Mouse (Mus musculus): ENCODE measurements around the gene Jup.

Jup gene

DNA sequence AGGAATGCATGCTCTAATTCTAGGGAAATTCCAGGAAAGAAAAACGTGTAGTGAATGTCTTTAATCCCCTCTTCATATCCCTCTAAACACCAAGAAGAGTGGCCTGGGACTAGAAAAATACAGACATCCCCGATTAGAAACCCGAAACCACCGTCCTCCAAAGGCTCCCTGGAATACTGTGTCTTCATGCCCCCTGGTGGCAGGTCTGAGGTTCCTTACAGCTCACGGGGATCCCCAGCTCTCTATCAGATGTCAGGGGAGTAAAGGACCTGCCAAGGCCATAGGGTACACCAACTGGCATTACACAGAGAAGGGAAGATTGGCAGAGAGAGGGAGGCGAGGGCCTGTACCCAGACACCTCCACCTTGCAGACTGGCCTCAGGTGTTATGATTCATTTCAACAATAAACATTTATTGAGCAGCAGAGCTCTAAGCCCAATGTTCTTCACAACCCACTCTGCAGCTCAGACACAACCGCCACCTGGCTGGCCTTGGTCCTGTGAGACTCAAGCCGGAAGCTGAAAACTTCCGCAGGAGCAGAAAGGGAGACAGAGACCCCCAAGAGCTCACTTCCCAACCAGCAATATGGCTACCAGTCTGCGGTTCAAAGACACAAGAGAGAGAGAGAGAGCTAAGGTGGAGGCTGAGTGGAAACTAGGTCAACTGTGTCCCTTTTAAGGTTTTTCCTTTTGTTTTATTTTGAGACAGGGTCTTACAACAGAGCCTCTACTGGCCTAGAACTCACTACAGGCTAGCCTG is 10.7 kb upstream of the Jup start:
- DNase-seq (ENCODE audit: low read depth, low spot score) = no peak

DNA sequence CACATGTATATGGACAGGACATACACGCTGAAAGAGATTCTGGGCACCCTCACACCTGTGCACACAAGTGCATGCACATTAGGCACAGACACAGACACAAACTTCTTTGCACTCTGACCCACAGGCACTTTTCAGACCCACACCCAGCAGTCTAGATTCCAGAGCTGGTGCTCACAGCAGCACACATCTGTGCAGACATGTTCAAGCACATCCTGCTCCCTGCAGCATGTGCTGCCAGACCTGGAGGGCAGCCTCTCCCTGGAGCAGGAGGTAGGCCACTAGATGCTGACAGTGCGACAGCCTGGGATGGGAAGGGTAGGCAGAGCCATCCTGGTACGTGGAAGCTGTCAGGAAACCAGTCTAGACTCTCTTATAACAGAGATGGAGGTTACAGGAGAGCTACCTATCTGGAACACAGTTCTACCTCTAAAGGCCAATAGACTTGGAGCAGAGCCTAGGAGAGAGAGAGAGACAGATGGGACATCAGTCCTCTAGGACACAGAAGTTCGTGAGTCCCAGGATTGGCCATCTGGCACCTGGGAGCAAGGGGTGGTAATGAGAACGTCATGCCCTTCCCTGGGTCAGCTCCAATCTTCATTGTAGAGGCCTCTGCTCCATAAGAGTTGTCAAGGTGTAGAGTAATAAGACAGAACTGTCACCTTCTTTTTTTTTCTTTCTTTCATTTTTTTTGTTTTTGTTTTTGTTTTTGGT is 9.6 kb upstream of the Jup start:
- no peak for DNase-seq (ENCODE audit: low read depth, low spot score)

DNA sequence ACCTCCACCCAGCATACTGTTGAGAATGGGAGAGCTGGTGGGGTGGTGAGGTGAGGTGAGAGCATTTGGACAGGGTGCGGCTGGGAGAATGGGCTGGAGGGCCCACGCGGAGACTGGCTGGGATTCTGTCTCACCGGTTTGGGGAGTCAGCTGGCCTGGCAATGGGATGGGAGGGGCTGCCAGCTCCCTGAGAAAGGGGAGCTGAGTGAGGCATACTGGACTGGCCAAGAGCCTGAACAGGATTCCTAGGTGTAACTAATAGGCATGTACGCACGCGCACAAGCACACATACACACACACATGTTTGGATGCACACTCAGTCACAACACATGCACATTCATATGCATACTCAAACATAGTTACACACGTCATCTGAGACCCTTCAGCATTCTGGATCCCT is 8.7 kb upstream of the Jup start:
- DNase-seq (ENCODE audit: low read depth, low spot score) = no peak

DNA sequence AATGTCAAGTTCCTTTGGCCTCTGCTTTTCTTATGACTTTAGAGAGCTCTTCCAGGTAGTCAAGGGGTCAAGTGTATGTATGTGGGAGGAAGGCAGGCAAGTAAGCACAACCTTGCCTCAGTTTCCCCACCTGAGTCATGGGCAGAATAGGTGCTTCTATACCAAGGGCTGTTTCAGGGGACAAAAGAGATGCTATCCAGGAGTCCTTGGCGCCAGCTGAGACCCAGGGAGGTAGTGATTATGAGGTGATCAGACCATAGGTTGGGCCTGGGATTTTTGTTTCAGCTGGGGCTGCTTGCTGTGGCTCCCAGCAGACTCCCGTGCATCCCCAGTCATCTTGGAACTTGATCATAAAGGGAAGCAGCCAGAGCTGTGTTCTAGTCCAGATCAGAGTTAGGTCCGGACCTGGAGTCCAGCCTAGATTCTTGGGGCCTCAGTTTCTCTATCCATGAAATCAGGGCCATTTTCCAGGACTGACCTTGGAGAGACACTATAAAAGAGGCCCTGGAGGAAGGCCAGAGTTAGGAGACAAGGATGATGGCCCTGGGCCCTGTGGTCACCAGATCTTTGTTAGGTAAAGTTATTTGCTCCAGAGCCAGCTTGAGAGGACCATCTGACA is 7.0 kb upstream of the Jup start:
- DNase-seq (ENCODE audit: low read depth, low spot score) = no peak

DNA sequence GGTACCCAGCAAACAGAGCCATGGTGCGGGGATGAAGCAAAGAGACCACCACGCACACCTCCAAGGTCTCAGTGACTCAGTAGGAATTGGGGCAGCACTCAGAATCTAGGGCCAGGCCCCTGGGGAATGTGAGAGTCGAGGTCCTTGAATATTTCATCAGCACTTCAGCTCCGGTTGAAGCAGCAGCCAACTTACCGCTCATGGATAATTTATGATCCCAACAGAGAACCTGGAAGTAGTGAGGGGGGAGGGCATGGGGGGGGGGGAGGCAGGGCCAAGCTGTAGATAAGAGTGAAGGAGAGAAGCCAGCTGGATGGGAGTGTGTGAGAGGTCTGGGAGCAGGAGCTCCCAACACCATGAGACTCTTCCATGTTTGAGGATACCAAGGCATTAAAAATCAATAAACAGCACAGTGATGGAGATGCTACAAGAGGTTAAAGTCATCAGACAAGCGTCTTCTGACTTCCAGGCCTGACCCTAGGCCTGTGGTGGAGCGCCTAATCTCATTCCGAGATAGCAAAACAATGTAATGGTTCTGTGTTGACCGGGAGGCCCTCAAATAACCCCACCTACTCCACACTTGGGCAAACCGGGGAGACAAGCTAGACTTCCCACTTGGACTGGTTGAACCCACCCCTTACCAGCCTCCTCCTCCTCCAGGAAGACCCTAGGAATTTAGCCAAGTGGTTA is 6.0 kb upstream of the Jup start:
- no peak for DNase-seq (ENCODE audit: low read depth, low spot score)

DNA sequence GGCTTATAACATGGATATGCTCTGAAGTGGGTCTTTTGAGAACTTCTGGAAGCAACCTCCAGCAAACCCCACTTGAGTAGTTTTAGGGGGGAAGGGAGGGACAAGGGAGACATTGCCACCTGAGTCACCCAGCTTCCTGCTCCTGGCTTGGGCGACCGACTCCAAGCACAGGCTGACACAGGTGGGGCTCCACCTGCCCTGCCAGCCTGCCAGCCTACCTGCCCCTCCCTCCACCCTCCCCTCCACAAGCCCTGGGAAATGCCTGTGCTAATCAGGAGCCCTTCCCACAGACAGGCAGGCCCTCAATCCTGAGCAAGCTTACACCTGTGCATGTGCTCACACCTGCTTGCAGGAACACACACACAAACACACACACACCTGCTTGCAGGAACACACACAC is 5.1 kb upstream of the Jup start:
- no peak for DNase-seq (ENCODE audit: low read depth, low spot score)

DNA sequence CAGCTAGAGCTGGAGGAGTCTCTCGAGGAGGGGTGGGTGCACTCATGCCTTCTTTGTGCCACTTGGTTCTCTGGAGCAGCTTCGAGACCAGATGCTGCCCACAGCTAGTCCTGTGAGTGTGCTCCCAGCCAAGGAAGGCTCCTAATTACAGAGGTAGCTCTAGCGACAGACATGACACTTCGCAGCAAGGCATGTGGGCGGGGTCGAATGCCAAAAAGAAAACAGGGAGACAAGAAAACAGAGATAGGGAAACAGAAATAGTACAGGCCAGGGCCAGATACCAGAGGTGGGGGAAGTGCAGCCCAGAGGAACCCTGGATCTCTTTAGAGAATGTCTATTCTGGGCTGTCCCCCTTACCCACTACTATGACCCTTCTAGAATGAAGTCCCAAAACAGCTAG is 4.7 kb upstream of the Jup start:
- no peak for DNase-seq (ENCODE audit: low read depth, low spot score)

DNA sequence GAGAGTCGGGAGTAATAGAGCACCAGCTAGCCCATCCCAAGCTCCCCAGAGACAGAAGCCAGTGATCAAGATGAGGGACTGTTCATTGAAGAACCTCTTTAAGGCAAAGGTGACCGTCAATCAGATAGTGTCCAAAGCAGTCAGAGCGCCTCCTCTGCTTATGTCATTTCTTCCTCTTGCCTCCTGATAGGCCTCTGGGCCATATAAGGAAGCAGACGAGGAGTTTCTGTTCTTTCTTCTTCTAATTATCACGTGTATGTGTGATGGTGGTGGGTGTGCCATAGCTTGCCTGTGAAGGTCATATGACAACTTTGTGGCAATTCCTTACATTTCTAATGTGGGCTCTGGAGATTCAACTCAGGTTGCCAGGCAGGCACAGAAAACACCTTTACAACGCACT is 3.3 kb upstream of the Jup start:
- no peak for DNase-seq (ENCODE audit: low read depth, low spot score)

DNA sequence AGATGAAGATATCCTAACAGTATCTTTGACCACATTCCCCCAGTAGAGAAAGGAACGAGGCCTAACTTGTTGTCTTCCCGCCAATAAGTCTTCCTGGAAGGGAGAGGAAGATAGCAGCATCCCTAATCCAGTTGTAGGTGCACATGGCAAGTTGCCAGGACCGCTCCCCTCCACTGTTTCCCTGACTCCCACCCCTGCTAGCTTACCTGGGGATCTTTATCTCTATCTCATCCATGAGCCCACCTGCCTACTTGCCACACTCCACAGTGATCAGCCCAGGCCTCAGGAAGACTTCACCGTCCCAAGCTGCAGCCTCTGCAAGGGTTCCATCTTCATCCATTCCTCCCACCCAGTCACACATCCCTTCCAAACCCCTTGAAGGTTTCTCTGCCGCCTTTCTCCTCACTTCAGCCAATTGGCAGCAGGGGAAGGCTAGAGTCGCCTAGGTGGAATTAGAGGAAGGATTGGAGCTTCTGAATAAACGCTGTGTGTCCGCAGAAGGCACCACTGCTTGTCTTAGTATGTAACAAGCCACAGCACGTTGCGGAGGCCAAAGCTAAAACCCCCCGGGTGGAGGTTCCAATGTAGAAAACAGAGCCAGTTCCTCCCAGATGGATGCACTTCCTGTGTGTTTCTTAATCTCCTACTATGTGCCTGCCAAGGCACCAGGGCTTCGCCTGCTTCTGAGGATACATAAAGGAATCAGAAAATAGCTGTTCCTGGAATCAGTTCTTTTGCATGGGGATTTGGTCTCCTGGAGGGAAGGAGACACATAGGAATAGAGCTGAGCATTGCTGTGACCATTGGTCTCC is 2.4 kb upstream of the Jup start:
- no peak for DNase-seq (ENCODE audit: low read depth, low spot score)

DNA sequence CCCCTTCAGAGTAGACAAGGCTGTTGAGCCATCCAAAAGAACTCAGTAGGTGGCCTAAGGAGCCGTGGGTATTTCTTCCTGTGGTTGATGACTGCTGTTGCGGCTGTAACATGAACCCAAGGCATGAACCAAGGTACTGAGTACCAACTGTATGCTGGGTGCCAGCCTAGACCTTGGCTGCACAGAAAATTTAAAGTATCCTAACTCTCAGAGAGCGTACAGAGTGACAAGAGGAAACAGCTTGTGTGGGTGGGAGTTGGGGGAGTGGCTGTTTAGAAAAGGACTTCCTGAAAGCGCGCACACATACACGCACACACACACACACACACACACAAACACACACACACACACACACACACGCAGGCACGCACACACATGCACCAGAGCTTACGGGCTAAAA is 1.8 kb upstream of the Jup start:
- no peak for DNase-seq (ENCODE audit: low read depth, low spot score)

DNA sequence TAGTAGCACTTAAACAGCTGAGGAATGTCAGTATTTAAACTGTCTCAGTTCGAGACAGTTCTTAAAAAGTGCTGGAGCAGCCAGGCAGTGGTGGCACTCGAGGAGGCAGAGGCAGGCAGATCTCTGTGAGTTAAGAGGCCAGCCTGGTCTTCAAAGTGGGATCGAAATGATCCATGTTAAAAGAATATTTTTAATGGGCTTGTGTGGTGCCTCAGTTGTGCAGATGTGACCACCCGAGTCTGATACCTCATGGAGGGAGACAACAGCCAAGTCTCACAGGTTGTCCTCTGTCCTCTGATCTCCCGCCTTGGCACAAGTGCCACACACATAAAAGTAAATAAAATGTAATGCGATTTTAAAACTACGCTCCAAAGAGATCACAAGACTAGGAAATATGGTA is 954 bp upstream of the Jup start:
- DNase-seq (ENCODE audit: low read depth, low spot score) = no peak

DNA sequence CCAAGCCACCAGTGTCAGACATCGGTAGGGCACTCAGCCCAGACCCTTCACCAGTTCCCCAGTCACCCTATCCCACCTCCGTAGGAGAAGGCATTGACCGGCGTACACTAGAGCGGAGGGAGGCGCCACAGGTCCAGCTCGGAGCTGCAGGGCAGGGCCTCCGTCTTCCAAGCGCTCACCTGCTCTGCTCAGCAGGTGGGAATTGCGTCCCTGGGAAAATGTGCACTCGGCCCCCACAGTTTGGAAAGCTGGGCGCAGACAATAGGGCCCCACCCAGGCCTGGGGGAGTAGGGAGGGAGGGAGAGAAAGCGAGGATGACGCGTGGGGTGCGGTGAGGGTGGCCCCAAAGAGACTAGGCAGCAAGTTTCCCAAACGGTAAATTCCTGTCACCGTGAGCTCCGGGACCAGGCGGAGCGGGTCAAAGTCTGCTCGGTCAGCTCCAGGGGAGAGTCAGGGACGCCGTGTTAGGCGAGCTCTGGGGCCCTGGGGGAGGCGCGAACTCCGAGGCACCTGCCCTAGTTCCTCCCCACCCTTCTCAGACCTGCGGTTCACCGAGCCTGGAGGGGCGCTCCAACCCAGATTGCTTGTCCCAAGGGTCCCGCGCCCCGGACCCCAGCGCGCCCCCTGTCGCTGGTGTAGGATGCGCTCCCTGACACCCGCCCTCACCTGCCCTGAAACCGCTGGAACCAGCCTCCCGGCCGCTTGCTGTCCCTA is 520 bp downstream of the Jup start:
- no peak for DNase-seq (ENCODE audit: low read depth, low spot score)

DNA sequence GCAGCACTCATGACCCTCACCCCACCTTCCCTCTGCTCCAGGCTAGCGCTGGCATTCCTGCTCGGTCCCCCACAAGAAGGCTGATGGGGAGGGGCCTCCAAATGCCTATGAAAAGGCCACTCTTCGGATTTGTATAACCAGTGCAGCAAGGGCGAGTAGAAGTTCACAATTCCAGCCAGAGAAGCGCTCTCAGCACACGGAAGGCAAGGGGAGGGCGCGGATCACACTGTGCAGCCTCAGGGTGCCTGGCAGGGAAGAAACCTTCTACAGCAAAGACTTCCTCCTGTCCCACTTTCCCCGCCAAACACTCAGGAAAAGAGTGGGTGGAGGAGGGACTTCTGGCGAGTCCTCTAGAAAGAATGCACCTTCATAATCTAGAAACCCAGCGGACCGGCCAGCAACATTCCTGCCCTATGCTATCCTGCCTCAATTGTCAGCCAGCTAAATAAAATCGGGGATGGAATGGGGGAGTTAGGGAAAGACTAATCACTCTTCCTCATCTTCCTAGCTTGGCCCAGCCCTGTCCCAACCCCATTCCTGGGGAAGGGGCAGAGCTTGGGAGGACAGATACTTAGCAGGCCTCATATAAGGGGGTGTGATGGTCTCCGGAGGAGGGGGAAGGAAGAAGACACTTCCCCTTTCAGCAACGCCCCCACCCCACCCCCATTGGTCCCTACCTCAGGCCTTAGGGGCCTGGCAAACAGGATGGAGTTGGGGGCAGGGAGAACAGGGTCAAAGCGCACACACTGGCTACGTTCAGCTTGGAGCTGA is 1.5 kb downstream of the Jup start:
- DNase-seq (ENCODE audit: low read depth, low spot score) = no peak

DNA sequence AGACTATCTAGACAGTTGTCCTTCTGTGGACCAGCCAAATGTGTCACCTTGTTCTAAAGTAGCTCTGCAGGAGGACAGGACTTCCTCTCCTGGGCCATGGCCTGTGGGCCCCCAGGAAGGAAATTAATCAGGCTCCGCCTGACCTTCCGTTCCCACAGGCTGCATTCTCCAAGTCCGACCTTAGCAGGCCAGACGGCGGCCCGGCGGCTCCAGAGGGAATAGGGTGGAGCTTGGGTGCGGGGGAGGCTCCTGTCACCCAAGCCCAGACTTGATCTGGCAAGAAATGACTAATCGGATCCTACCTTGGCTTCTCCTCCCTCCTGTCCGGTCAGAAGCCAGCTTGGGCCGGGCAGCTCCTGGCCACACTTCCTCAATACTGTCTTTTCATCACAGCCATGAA is 2.4 kb downstream of the Jup start:
- DNase-seq (ENCODE audit: low read depth, low spot score) = no peak

DNA sequence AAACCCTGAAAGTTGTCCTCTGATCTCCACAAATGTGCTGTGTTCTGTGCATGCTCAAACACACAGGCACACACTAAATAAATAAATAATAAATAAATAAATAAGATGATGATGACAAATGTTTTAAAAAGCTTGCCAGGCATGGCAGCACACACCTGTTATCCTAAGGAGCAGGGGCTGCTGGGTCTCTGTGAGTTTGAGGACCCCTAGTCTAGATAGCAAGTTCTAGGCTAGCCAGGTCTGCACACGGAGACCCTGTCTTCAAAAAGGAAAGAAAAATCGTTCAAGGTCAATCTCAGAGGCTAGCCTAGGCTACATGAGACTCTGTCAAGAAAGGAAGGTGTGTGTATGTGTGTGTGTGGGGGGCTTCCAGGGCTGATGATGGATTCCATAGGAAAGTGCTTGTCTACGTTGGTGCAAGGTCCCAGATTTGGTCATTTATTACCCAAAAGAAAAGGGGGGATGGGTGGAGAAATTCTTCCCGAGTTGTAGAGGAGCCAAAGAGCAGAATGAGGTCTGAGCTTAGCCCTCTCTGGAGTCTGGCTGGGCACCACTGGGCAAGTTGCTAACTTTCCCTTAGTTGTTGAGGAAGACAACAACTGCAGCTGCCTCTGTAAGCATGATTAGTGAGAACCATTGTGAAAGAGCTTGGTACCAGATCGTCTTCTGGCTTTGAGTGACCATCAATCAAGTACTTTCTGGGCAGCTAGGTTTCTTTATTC is 3.0 kb downstream of the Jup start:
- DNase-seq (ENCODE audit: low read depth, low spot score) = no peak

DNA sequence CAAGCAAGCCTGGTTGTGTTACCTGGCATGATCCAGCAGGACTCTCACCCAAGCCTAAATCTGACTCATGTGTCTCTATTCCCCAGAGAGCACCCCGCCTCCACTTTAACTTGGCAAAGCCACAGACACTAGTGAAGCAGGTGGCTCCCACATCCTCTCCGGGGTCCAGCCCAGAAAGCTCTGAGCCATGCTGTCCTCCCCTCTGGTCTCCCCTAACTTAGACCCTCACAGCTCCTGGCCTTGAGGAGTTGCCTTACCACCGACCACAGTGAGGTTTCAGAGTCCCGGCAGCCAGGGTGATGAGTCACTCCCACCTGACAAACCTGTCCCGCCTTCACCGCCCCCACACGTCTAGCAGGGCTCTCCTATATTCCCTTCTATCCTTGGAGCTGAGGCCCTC is 3.8 kb downstream of the Jup start:
- DNase-seq (ENCODE audit: low read depth, low spot score) = no peak

DNA sequence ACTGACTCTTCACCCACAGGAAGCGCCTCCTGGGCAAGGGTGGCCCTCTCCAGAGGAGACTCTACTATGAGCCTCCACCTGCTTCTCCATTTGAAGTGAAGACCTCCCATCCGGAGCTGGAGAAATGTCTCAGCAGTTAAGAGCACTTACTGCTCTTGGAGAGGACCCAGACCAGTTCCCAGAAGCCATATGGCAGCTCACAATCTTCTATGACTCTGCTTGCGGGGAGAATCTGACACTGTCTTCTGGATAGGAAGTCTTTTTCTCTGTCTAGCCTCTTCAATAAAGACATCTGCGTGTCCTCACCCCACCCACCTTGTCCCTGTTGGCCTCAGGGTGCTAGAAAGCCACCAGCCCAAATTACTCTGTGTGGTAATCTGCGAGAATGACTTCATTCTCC is 4.6 kb downstream of the Jup start:
- DNase-seq (ENCODE audit: low read depth, low spot score) = no peak

DNA sequence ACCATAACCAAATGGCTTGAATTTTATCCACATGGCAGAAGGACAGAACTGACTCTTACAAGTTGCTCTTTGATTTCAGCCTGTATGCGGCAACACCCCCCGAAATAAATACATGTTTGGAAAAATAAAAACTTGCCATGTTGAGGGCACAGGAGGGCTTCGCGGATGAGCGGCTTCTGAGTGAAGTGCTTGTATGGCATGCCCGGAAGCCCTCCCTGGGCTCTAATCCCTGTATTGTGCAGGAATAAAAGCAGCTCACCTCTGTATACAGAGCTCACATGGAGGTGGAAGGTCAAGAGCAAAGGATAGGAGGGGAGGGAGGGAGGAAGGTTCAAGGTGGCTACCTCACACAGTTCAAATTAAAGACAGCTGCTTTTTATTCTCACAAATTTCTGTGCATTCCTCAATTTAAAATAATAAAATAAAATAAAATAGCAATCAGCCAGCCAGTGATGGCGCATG is 5.6 kb downstream of the Jup start:
- no peak for DNase-seq (ENCODE audit: low read depth, low spot score)

DNA sequence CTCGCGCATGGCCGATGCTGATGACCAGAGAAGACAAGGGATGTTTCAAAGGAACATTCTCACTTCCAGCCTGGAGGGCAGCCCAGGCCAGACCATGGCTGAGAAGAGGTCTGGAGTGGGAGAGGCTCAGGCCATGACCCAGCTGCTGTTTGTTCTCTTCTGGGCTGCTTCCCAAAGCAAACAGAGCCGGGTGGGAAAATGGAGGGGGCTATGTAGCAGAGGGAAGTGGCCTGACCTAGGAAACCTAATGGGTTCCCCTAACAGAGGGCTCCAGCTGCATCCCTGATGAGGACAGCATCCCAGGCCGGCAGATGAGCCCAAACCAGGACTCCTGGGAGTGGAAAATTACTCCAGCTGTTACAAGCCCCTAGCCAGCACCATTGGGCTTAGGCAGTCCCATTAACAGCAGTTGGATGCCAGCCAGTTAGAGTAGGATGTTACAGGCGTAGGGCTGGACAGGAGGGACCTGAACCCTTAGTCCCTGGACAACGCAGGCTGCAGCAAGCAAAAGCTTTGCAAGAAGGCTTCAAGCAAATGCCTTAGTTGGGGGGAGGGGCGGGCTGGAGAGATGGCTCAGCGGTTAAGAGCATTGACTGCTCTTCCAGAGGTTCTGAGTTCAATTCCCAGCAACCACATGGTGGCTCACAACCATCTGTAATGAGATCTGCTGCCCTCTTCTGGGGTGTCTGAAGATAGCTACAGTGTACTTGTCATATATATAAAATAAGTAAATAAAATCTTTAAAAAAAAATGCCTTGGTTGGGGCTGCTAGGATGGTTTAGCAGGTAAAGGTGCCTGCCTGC is 6.3 kb downstream of the Jup start:
- no peak for DNase-seq (ENCODE audit: low read depth, low spot score)

All from embryo, embryonic 11.5 days (tissue).